Mouse (Mus musculus) left cerebral cortex, adult 2 months (tissue): ENCODE data around the gene Sox6. TPM values are rescaled to one million over a fixed set of nuclear protein-coding genes. Genes with fewer than 3 reads are reported as not detected.

Source experiments
- DNase-seq, 2 experiments: peaks; one replicate each; pipeline ENCODE4 v3.0.0; 2021 to 2022; ENCODE audit warnings: low spot score in 2 of 2, mixed read lengths in 1 of 2; ENCODE audit errors: extremely low spot score in 1 of 2
- H3K27ac ChIP-seq: fragments of 200-600 bp; 2 replicates; pipeline ENCODE4 v1.8.1; 2022
- H3K4me3 ChIP-seq: fragments of 200-600 bp; 2 replicates; pipeline ENCODE4 v1.8.1; 2022
- CTCF ChIP-seq: fragments of 200-600 bp; IDR thresholded peaks from 2 replicates; pipeline ENCODE4 v1.8.1; 2022; ENCODE audit warnings: antibody characterized with exemption, mild to moderate bottlenecking, moderate library complexity
- intact Hi-C: fragments of 180-260 bp; cut with DNase I; formaldehyde crosslinking; loops from one replicate; pipeline ENCODE4 v1.15.1; 2025
- total RNA-seq, 2 experiments: library from RNA; stranded (reverse); gene quantifications; 2 replicates each; pipeline ENCODE4 v1.2.3; 2021

Gene Sox6
- total RNA-seq, 2 experiments from 2014 or later = 29.7 to 32.7 TPM

GRCm38 (mm10) chr7:116033371-116034241 lies 5.0 kb downstream of the Sox6 start:
- Histone ChIP-seq H3K4me3 (peak overlapping the region; percentile 46), H3K27ac (peak overlapping the region; percentile 72)
- intact Hi-C loops = loop anchor here (2.0 to 5.0 kb wide), 7 partner anchors 166 to 1111 kb away; no protein-coding TSS in a partner anchor
- TF ChIP-seq CTCF = no peak
- DNase-seq = peak; percentile 33 to 39

DNA sequence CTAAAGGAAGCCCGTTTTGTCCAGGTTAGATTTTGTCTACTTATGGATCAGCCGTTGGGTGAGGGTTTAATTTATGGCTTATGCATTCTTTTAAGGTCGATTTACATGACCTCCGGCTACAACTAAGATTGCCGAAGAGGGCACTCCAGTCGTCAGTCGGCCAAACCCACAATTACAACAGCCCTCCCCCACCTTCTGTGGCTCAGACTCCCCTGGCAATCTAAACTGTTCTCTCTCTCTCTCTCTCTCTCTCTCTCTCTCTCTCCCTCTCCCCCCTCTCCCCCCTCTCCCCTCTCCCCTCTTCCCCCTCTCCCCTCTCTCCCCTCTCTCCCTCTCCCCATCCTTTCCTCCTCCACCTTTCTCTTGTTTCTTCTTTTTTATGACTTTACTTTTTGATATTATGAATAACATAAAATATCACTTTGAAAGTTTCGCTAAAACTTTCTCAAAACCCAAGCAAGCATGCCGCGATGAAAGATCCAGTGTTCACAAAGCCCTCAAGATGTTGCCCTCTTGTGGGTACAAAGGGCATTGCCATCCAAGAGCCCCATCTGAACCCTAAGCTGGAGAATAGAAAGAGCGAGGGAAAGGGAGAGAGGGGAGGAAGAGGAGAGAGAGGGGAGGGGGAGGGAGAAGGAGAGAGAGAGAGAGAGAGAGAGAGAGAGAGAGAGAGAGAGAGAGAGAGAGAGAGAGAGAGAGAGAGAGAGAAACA lies 5.8 kb downstream of the Sox6 start:
- peak; percentile 67 for TF ChIP-seq CTCF
- H3K4me3 ChIP-seq = peak overlapping the region; percentile 53
- H3K27ac ChIP-seq = peak overlapping the region; percentile 74
- peak; percentile 69 to 77 for DNase-seq
- intact Hi-C loops = loop anchor here (2.0 to 5.0 kb wide), 7 partner anchors 165 to 1110 kb away; no protein-coding TSS in a partner anchor

- TF ChIP-seq CTCF = no peak
- Histone ChIP-seq H3K4me3 (peak overlapping the region; percentile 53), H3K27ac (peak overlapping the region; percentile 74)
- intact Hi-C loops = loop anchor here (2.0 to 5.0 kb wide), 8 partner anchors 165 to 1109 kb away; no protein-coding TSS in a partner anchor
- peak in 1 of 2 experiments; percentile 20 for DNase-seq
Measured at GRCm38 (mm10) chr7:116031718-116032595, 6.6 kb downstream of the Sox6 start.

- DNase-seq = no peak
- Histone ChIP-seq H3K4me3 (peak overlapping the region; percentile 53), H3K27ac (peak overlapping the region; percentile 74)
- no peak for TF ChIP-seq CTCF
- intact Hi-C loops = loop anchor here (2.0 to 5.0 kb wide), 6 partner anchors 164 to 667 kb away; no protein-coding TSS in a partner anchor
Measured at GRCm38 (mm10) chr7:116031388-116031717, 7.2 kb downstream of the Sox6 start.

DNA sequence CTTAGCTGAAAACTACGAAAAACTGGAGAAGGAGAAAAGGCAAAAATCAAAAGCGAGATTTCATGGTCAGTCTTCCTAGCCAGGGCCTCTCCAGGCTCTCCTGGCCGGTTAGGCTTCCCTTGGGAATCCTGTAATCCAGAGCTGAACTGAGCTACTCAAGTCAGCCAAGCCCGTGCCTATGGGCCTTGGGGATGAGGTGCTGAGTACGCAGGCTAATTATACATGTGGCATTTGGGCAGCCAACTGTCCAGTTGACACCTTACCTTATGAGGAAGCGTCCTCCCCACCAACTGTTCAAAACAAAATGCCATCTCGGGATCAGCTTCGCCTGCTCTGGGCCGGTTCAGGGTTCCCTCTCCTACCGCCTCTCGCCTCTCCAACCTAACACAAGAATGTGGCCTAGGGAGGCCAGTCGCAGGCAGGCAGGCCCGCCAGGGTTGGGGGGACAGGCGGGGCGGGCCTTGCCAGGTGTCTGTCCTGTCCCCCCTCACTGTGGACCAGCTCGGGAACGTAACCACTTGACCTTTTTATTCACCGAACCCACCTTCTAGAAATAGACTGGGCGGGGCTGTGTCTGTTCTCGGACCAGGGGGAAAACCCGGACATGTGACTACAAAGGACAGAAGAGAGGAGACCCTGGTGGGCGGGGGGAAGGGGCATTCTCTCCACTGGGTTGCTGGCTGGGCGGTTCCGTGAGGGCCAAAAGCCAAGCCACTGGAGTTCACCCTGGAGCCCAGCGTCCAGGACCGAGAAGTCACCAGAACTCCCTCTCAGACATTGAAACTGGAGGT lies 7.8 kb downstream of the Sox6 start:
- DNase-seq = no peak
- Histone ChIP-seq H3K4me3 (peak overlapping the region; percentile 53), H3K27ac (peak overlapping the region; percentile 74)
- no peak for TF ChIP-seq CTCF
- intact Hi-C loops = loop anchor here (2.0 to 5.0 kb wide), 6 partner anchors 163 to 666 kb away; no protein-coding TSS in a partner anchor

- intact Hi-C loops = loop anchor here (2.0 to 5.0 kb wide), 6 partner anchors 163 to 665 kb away; no protein-coding TSS in a partner anchor
- Histone ChIP-seq H3K27ac (peak overlapping the region; percentile 28; the same call in 1 of the 2 replicates), H3K4me3 (no peak overlapping the region)
- DNase-seq = no peak
- no peak for TF ChIP-seq CTCF
Measured at GRCm38 (mm10) chr7:116029991-116030390, 8.6 kb downstream of the Sox6 start.

DNA sequence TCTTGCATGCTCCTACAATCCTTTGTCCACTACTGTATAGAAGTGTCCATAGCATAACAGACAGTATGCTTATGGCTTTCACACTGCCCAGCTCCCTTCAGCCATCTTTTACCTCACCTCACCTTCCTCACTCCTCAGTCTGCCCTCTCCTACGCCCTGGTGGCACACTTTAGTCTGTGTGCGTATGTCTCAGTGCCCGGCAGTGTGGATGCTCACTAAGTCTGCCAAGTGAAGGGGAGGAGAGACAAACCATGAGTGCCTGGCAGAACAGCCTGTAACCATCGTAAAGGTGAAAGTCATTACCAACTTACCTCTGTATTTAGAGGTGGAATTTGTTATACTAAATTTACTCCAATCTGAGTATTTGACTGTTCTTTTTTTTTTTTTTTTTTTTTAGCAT lies 35.9 kb downstream of the Sox6 start:
- Histone ChIP-seq H3K4me3 (no peak overlapping the region), H3K27ac (no peak overlapping the region)
- intact Hi-C loops = no loop called here
- DNase-seq = no peak
- TF ChIP-seq CTCF = no peak

DNA sequence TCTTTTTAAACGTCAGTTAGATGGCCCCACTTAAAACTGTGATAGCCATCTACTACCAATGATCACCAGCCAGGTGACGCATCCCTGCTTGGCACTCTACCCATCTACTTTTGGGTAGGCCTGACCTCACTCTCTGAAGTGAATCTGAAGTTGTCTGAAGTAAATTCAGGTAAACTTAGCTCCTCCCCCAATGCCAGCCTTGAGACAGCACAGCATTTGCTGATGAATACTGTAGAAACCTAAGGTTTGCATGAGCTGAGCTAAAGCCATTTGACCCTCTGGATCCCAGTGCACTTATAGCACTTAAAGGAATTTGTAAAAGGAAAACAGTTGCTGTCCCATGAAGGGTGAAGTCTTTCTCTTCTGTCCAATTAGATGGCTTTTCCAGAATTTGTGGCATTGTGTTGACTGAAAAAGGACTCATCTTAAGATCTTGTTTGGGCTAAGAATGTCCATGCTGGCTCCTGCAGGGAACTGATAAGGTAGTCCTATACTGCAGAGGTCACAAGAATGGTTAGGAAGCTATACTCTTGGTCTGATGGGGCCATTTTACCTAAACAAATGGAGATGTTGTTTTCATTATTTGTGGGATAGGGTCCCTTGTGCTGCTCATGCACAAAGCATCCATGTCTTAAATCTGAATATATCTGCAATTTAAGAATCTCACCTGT lies 50.4 kb downstream of the Sox6 start:
- H3K27ac ChIP-seq = no peak overlapping the region
- TF ChIP-seq CTCF = no peak
- intact Hi-C loops = no loop called here
- no peak overlapping the region for H3K4me3 ChIP-seq
- DNase-seq = no peak

DNA sequence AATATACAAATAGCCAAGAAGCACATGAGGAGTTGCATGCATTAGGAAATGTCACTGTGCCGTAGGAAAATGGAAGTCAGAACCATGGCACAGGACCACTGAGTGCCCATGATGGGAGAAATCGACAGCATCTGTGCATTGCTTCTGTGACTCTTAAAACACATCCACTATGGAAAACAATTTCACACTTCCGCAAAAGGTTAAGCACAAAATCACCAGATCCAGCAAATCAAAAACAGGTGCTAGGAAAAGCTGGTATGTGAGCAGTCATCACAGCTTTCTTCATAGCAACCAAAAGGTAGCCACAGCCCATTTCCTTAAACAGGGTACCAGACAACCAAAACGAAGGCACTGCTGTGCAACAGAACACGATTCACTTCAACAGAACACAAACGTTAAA lies 52.9 kb downstream of the Sox6 start:
- intact Hi-C loops = no loop called here
- no peak for DNase-seq
- H3K27ac ChIP-seq = no peak overlapping the region
- no peak overlapping the region for H3K4me3 ChIP-seq
- no peak for TF ChIP-seq CTCF

DNA sequence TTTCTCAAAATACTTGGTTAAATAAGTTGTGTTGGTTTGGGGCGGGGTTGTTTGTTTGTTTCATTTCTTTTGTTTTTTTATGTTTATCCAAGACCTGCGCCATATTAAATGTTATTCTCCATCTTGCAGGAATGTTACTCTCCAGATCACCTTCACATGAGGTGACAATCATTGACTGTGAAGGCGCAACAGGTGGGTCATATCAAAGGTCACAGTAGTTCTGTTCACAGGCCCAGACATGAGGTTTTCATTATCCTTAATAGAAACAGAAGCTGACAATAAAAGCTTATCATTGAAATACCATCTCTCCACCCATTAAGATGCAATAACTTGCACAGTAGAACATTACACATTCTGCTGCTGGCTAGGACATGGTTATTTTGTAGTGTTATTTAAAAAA lies 54.5 kb downstream of the Sox6 start:
- H3K4me3 ChIP-seq = no peak overlapping the region
- intact Hi-C loops = no loop called here
- DNase-seq = no peak
- TF ChIP-seq CTCF = no peak
- no peak overlapping the region for H3K27ac ChIP-seq
